Mouse (Mus musculus) urinary bladder, postnatal 4 days (tissue): ENCODE measurements around the gene Aldh1a2.
A peak's percentile ranks its signal among the peaks of the same experiment; 100 is the strongest.

Source experiments
- DNase-seq, 2 experiments: peaks; one replicate each; pipeline ENCODE4 v3.0.0; 2021 to 2022; ENCODE audit warnings: low spot score in 2 of 2

The Aldh1a2 gene

GRCm38 (mm10) chr9:71215248-71216035 is at the start of gene Aldh1a2:
Aldh1a2 (plus strand) TSS chr9:71215789.
- DNase-seq: peak; percentile 65 to 80

- DNase-seq: no peak
Measured at GRCm38 (mm10) chr9:71166019-71166705, 49.4 kb upstream of the Aldh1a2 start.

- DNase-seq: no peak
Measured at GRCm38 (mm10) chr9:71166871-71167465, 48.6 kb upstream of the Aldh1a2 start.

GRCm38 (mm10) chr9:71167473-71168215 is 47.9 kb upstream of the Aldh1a2 start:
- no peak for DNase-seq

GRCm38 (mm10) chr9:71168511-71168910 is 47.1 kb upstream of the Aldh1a2 start, which contains the start of gene Aqp9:
Aqp9 (minus strand) TSS chr9:71168682.
- DNase-seq: no peak

- no peak for DNase-seq
Measured at GRCm38 (mm10) chr9:71173533-71173932, 42.1 kb upstream of the Aldh1a2 start.

- DNase-seq: no peak
Measured at GRCm38 (mm10) chr9:71174316-71174975, 41.1 kb upstream of the Aldh1a2 start.

GRCm38 (mm10) chr9:71175686-71176085 is 39.9 kb upstream of the Aldh1a2 start:
- no peak for DNase-seq

- DNase-seq: no peak
Measured at GRCm38 (mm10) chr9:71179276-71179896, 36.2 kb upstream of the Aldh1a2 start.

- no peak for DNase-seq
Measured at GRCm38 (mm10) chr9:71179964-71180700, 35.5 kb upstream of the Aldh1a2 start.

GRCm38 (mm10) chr9:71185285-71185684 is 30.3 kb upstream of the Aldh1a2 start:
- DNase-seq: no peak

- DNase-seq: no peak
Measured at GRCm38 (mm10) chr9:71185823-71186222, 29.8 kb upstream of the Aldh1a2 start.

- DNase-seq: no peak
Measured at GRCm38 (mm10) chr9:71187396-71187795, 28.2 kb upstream of the Aldh1a2 start.

GRCm38 (mm10) chr9:71188647-71189415 is 26.8 kb upstream of the Aldh1a2 start:
- peak in 1 of 2 experiments; percentile 66 for DNase-seq

GRCm38 (mm10) chr9:71198826-71199225 is 16.8 kb upstream of the Aldh1a2 start:
- DNase-seq: no peak

GRCm38 (mm10) chr9:71202265-71202664 is 13.3 kb upstream of the Aldh1a2 start:
- DNase-seq: no peak

GRCm38 (mm10) chr9:71209299-71209698 is 6.3 kb upstream of the Aldh1a2 start:
- DNase-seq: no peak

- DNase-seq: peak in 1 of 2 experiments; percentile 31
Measured at GRCm38 (mm10) chr9:71210870-71211269, 4.7 kb upstream of the Aldh1a2 start.

GRCm38 (mm10) chr9:71213636-71214035 is 2.0 kb upstream of the Aldh1a2 start:
- DNase-seq: no peak
